Mouse (Mus musculus): Measurements from ENCODE around the gene Wdr20. TPM values are rescaled to one million over a fixed set of nuclear protein-coding genes. Genes with fewer than 3 reads are reported as not detected.

Gene Wdr20
- polyA plus RNA-seq, 1 experiment from 2014 or later = 21.1 TPM

DNA sequence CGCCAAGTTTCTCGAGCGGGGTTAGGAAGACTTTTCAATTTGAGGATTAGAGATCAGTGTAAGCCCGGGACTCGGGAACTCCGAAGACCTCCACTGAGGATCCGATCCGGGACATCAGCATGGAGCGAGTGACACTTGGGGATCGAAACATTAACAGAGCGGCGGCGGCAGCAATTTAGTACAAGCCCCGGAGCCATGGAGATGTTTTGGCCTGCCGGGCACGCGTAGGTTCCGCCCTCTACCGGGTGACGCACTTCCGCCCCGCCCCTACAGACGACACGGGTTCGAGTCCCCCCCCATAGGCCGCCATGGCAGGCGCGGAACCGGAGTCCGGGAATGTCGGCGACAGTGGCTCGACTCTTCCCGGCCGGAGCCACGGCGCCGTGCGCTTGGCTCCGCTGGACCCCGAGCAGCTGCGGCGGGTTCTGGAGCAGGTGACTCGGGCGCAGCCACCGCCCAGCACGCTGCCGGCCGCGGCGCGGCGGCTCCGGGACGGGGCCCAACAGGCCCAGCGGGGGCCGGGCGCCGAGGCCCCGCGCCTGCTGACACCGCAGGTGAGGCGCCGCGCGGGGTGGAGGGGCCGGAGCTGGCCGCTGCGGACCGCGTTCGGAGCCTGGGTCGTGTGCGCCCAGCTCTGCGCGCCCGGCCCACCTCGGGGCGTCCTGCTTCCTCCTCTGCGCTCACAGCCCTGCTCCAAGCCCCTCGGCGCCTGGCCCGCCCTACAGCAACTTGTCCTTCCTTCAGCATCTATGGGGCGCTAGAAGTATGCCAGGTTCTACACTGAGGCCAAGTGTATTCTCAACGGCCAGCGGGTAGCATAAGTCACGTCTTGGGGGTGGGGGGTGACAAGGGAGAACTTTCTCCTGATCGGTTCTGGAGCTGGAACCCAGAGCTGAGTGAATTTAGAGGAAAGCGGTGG, 112.5 kb downstream of the Wdr20 start, which contains the start of gene Zfp839:
Gene Zfp839 (plus strand): TSS at position 244 of the 919 bp plus-strand sequence.
- WGBS = under 1% methylated on average over 85 of the region's 89 CpGs
- peak within 1 kb of the TSS; percentile 76 for H3K4me3 ChIP-seq (ENCODE audit: low read length)
- H3K36me3 ChIP-seq (ENCODE audit: control insufficient read depth, insufficient read depth, low read length) = no peaks in the 10 kb centered on the region
- peak within 1 kb of the TSS; percentile 89 for H3K9ac ChIP-seq (ENCODE audit: low read depth, low read length)
- H3K4me1 ChIP-seq (ENCODE audit: control insufficient read depth, insufficient read depth, low read length) = peaks cover 22% of the 10 kb centered on the region
- H3K27ac ChIP-seq (ENCODE audit: low read length) = peak within 1 kb of the TSS; percentile 68
- peak; percentile 78 for ATAC-seq
- no peaks in the 10 kb centered on the region for H3K9me3 ChIP-seq (ENCODE audit: control insufficient read depth, low read length)
- no peaks in the 10 kb centered on the region for H3K27me3 ChIP-seq (replicated peaks; ENCODE audit: control insufficient read depth, insufficient read depth, low read length)
- peak within 1 kb of the TSS; percentile 67 for H3K4me2 ChIP-seq (ENCODE audit: low read depth, low read length)

- peak overlapping the region; percentile 76 for H3K4me3 ChIP-seq (ENCODE audit: low read length)
- no peaks in the 10 kb centered on the region for H3K9me3 ChIP-seq (ENCODE audit: control insufficient read depth, low read length)
- H3K27ac ChIP-seq (ENCODE audit: low read length) = peak overlapping the region; percentile 58
- peak overlapping the region; percentile 89 for H3K9ac ChIP-seq (ENCODE audit: low read depth, low read length)
- peaks cover 21% of the 10 kb centered on the region for H3K4me1 ChIP-seq (ENCODE audit: control insufficient read depth, insufficient read depth, low read length)
- peak overlapping the region; percentile 67 for H3K4me2 ChIP-seq (ENCODE audit: low read depth, low read length)
- ATAC-seq = peak; percentile 29
- WGBS = 12% methylated on average over 9 of the region's 9 CpGs
- H3K27me3 ChIP-seq (replicated peaks; ENCODE audit: control insufficient read depth, insufficient read depth, low read length) = no peaks in the 10 kb centered on the region
- H3K36me3 ChIP-seq (ENCODE audit: control insufficient read depth, insufficient read depth, low read length) = no peaks in the 10 kb centered on the region
Observed at GRCm38 (mm10) chr12:110850929-110851256, 113.1 kb downstream of the Wdr20 start.

DNA sequence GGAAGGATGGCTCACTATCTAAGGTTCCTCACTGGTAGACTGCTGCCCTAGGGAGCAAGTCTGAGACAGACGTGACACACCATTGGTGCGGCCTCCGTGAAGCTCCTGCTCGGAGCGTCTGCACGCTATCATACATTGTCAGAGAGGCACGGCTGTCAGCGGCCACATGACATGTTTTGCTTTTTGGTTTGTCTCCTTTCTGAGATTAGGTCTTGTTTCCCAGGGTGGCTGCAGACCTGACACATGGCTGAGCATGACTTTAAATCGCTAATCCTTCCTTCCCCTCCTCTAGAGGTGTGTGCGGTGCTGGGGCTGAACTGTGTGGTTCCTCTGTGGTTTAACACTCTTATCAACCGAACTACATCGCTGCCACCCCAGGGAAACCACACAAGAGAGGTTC, 113.7 kb downstream of the Wdr20 start:
- Histone ChIP-seq H3K9ac (ENCODE audit: low read depth, low read length) (peak overlapping the region; percentile 89), H3K4me2 (ENCODE audit: low read depth, low read length) (peak overlapping the region; percentile 67), H3K9me3 (ENCODE audit: control insufficient read depth, low read length) (no peaks in the 10 kb centered on the region), H3K27me3 (replicated peaks; ENCODE audit: control insufficient read depth, insufficient read depth, low read length) (no peaks in the 10 kb centered on the region), H3K4me1 (ENCODE audit: control insufficient read depth, insufficient read depth, low read length) (peaks cover 16% of the 10 kb centered on the region), H3K27ac (ENCODE audit: low read length) (no peak overlapping the region), H3K36me3 (ENCODE audit: control insufficient read depth, insufficient read depth, low read length) (no peaks in the 10 kb centered on the region; the same call in 1 of the 2 replicates), H3K4me3 (ENCODE audit: low read length) (peak overlapping the region; percentile 76)
- no peak for ATAC-seq
- WGBS = 59% methylated on average over 12 of the region's 12 CpGs

DNA sequence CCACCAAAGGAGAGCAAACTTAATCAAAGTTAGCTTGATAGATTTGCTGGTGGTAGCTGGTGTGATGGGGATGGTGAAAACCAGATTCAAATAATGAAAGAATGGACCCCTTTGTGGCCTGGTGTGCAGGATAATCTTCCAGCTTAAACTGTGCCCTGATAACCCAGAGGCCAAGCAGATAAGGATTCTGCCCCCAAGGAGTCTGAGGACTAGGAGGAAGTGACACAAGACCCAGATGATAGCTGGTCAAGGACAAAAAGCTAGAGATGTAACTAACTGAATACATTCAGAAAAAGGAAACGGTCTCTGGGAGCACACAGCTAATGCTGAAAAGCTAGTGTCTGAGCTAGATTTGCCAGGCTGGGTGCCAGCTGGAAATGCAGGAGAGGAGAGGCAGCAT, 114.2 kb downstream of the Wdr20 start:
- no peaks in the 10 kb centered on the region for H3K27me3 ChIP-seq (replicated peaks; ENCODE audit: control insufficient read depth, insufficient read depth, low read length)
- no peak overlapping the region for H3K27ac ChIP-seq (ENCODE audit: low read length)
- peaks cover 16% of the 10 kb centered on the region for H3K4me1 ChIP-seq (ENCODE audit: control insufficient read depth, insufficient read depth, low read length)
- no peak overlapping the region; the same call in 1 of the 2 replicates for H3K9ac ChIP-seq (ENCODE audit: low read depth, low read length)
- 76% methylated on average over 1 of the region's 1 CpGs for WGBS
- H3K4me3 ChIP-seq (ENCODE audit: low read length) = no peak overlapping the region
- H3K9me3 ChIP-seq (ENCODE audit: control insufficient read depth, low read length) = no peaks in the 10 kb centered on the region
- no peaks in the 10 kb centered on the region; the same call in 1 of the 2 replicates for H3K36me3 ChIP-seq (ENCODE audit: control insufficient read depth, insufficient read depth, low read length)
- no peak for ATAC-seq
- H3K4me2 ChIP-seq (ENCODE audit: low read depth, low read length) = no peak overlapping the region

Other genes with a start within 250 kb of the Wdr20 start
- 32.5 and 36.1 TPM in 2 replicates for gene Dync1h1, start 136.5 kb upstream of the Wdr20 start, polyA plus RNA-seq (2015; fragmentation: Nextera tagmentation; extraction: Ambion mirVana)
- not detected in 2 replicates for gene 1700001K19Rik, start 55.3 kb upstream of the Wdr20 start, polyA plus RNA-seq (2015; fragmentation: Nextera tagmentation; extraction: Ambion mirVana)
- gene Hsp90aa1, start 35.2 kb upstream of the Wdr20 start, polyA plus RNA-seq (2015; fragmentation: Nextera tagmentation; extraction: Ambion mirVana) = 679 and 790 TPM in 2 replicates
- 1.7 and 2.9 TPM in 2 replicates for gene Mok, start 103.0 kb downstream of the Wdr20 start, polyA plus RNA-seq (2015; fragmentation: Nextera tagmentation; extraction: Ambion mirVana)
- gene Zfp839, start 112.3 kb downstream of the Wdr20 start, polyA plus RNA-seq (2015; fragmentation: Nextera tagmentation; extraction: Ambion mirVana) = 3.7 and 4.9 TPM in 2 replicates
- gene Cinp, start 151.2 kb downstream of the Wdr20 start, polyA plus RNA-seq (2015; fragmentation: Nextera tagmentation; extraction: Ambion mirVana) = 65.0 and 72.7 TPM in 2 replicates
- 2.2 and 2.4 TPM in 2 replicates for gene Tecpr2, start 151.3 kb downstream of the Wdr20 start, polyA plus RNA-seq (2015; fragmentation: Nextera tagmentation; extraction: Ambion mirVana)
- 32.2 and 33.6 TPM in 2 replicates for gene Ankrd9, start 241.1 kb downstream of the Wdr20 start, polyA plus RNA-seq (2015; fragmentation: Nextera tagmentation; extraction: Ambion mirVana)

Data from intestine, embryonic 16.5 days (tissue).